Mouse (Mus musculus): ENCODE measurements around the gene Elf2.

DNA sequence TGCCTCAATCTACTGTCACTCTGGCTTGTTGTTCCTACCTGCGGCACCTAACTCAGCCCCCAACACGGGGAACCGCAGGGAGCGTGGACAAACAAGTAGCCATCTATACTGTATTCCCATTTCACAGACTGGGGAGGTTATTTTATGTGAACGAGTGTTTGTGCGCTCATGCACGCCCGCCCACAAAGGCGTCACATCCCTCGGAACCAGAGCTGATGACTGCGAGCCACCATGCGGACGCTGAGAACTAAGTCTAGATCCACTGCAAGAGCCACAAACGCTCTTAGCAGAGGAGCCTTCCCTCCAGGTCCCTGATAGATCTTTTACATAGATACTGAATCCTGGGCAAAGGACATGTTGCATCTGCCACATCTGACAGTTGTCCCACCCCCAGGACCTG, 10.4 kb downstream of the Elf2 start:
- TF ChIP-seq CTCF (conservative IDR thresholded peaks at IDR 0.05; ENCODE audit: low read length) = no peak
- no peak for TF ChIP-seq POU5F1 (IDR thresholded peaks at IDR 0.05; ENCODE audit: borderline replicate concordance, low read length)

Measured in E14TG2a.4 (cell line).